Mouse (Mus musculus) cerebellum, adult (tissue): ENCODE results near the gene Pde4b.

Source experiments
- ATAC-seq: cut with Nextera tagmentation; 2 replicates; pipeline ENCODE4 v1.9.2; 2017; ENCODE audit warnings: mild to moderate bottlenecking, moderate library complexity, mixed read lengths; ENCODE audit not compliant: insufficient number of reproducible peaks, low FRiP score, low TSS enrichment

Pde4b gene

DNA sequence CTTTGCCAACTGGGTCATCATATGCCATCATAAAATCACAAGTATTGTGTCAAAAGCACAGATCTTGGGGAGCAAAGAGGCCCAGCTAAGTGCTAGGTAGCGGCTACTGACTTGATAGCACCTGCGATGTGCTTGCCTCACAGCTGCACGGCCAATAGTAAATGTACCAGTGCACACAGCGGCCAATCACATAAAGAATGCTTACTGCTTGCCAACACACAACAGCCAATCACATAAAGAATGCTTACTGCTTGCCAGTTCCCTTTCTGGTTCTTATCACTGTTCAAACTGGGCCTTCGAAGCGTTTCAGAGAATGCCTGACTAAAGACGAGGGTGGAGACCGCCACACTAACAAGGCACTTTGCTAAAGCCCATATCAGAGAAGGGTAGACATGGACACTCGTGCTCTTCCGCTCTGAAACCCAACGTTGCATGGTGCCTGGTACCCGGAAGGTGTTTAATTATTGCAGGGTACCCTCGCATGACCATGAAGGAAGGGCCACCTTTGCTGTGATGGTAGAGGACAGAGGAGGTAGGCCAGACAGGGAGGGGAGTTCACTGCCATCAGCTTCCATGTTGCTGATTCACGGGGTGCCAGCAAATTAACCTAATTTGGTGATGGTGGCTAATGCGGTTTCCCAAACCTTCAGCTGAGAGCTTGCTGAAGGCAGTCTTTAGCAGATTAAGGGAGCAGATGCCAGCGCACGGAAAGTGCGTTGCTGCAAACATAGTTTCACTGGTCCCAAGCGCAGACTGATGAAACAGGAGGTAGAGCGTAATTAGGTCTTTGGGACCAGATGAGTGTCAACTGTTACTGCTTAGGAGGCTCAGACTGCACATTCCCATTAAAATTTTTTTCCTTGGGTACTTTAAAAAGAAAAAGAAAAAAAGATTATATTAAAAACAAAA is 409.2 kb downstream of the Pde4b start:
- ATAC-seq = no peak

DNA sequence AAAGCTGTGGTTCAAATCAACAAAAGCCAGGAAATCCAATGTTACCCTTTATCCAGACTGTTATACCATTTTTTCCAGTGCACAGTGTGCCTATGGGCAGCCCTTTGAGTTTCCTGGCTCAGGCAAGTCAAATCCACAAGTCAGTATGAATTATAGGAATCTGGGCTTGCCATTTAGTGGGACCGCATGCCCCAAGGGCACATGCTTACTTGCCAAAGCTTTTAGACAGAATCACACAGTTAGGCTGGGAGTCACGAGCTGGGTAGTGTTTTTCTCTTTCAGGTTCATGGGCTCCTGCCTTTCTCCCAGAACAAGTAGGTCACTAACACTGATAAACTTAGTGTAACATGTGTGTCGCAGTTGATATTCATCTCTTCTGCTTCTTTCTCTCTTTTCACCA is 409.9 kb downstream of the Pde4b start:
- no peak for ATAC-seq

DNA sequence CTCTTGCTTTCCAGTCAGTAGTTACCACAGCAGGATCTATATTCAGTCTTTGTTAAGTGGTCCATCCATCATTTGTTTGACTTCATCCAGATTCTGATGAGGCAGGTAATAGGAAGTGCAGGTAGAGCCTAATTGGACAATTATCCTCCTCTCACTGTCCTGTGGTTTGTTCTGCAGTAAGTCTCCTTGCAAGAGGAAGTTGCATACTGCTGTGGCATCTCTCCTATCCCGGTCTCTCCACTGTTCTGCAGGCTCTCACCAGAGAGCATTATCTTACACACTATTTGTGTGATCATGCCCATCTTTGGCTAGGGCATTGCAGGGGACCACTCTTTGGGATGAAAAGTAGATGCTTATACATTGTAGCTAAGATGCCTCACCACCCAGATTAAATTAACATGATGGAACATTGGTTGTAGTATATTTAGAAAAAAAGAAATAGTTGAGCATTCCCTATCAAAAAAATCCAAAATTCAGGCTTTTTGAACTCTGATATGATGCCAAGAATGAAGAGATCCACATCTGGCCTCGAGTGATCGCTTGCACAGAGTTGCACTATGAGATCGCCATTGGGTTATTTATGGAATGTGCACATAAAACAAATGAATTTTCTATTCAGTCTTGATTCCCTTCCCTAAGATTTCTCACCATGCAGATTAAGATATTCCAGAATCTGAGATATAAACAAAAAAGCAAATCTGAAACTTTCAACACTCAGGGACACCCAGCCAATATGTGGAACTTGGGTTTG is 411.0 kb downstream of the Pde4b start:
- no peak for ATAC-seq

DNA sequence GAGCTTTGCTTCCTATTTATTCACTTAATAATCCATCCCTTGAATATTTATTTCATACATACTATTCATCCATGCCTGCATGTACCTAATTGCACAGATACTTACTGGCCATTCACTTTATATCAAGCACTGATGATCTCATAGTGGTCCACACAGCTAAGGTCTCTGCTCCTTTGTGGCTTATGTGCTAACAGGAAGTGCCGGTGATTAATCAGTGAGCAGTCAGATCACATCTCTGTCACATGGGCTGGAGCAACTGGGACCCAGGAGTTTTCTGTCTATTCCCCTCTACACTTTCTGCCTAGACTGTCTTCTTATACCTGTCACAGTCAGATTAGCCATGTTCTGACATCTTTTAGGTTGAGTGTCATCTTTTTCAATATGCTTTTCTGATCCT is 411.6 kb downstream of the Pde4b start:
- ATAC-seq = no peak

DNA sequence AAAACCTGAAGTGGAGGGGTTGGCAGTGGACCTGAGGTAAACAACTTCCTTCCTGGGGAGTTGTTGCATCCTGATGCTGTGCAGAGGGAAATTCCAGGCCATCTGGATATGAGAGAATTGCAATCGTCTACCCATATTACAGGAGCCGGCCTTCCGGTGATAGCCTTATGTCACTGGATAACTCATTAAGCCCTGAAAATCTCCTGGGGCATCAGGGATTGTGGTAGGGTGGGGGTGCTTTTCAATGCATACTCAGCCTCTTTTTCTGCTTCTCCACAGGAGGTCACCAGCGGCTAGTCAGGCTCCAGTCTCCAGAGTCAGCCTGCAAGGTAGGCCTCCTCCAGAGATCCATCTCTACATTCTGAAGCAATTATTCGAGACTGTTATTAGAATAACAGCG is 418.4 kb downstream of the Pde4b start:
- ATAC-seq = no peak

DNA sequence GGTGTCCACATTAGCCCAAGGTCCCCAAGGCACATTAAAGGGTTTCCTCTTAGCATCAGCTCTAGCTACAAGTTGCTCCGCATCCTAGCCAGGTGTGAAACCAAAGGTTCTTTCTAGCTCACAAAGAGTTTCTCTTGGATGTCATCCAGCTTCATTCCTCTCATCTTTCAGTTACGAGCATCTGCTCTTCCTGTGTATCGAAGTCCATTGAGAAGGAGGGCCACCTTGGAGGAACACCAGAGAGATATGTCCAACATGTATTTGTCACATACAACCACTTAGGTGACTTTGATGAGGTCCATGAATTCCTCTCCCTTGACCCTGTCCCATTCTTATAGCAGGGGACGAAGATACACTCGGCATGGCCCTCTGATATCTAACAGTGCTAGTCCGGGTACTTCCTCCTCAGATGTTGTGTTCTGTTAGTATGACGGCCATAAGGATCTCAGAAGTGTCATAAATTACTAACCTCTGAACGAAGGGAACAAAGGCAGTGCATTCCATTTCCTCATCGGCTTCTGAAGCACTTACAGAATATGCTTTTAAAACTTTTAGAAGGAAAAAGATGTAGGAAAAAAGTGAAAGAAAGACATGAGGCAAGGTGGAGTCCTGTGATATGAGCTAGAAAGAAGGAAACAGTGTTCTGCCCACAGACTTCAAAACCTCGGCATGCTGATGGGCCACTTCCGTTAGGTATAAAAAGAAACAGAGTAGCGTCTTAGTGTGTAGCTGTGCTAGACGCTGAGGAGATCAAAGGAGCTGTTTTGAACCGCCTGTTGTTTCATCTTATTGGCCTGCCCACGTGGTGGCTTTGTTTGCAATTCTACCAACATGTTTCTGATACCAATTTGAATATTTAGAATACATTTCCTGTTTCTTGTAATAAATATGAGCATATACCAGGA is 419.3 kb downstream of the Pde4b start:
- ATAC-seq = no peak

DNA sequence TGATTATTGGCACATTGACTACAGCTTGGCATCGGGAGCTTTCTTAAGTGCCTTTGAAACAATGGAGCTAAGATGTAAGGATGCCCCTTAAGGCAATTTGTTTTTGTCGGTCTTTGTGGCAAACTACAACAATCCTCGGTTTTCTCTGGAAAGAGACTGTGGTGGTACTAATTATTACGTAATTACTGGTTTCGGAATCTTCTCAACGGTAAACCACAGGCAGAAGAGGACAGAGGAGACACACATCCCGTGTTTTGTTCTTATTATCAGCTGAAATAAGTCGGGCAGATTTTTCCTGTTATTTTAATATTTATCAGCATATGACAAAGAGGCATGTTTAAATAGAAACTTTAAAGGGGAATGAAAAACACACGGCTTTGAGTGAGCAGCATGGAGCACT is 420.0 kb downstream of the Pde4b start:
- no peak for ATAC-seq

DNA sequence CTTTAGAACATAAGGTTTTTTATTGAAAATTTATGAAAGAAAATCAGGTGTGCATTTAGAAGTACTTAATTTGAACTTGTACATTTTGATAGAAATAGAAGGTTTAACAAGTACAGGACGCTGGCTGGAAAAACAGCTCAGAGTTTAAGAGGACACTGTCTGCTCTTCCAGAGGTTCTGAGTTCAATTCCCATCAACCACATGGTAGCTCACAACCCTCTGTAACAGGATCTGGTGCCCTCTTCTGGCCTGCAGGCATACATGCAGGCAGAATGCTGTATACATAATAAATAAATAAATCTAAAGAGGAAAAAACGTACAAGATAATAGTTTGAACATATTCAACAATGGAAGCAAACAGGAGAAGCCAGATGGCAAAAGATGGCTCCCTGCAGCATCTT is 420.4 kb downstream of the Pde4b start:
- ATAC-seq = no peak

DNA sequence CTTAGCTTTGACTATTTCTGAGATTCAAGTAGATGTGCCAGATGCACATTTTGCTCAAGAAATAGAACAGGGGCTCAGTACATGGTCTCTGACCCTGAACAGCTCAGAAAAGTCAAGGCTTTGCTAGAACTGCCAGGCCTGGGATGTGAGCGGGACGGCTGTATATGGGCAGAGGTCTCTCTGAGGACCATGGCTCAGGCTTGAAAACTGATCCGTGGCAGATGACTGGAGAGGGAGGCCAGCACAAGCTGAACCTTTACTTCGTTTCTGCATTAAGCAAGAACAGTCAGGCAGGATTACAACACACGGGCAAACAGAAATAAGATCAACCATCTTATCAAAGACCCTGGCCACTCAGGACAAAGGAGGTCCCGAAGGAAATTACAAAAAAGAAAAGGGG is 422.7 kb downstream of the Pde4b start:
- no peak for ATAC-seq

DNA sequence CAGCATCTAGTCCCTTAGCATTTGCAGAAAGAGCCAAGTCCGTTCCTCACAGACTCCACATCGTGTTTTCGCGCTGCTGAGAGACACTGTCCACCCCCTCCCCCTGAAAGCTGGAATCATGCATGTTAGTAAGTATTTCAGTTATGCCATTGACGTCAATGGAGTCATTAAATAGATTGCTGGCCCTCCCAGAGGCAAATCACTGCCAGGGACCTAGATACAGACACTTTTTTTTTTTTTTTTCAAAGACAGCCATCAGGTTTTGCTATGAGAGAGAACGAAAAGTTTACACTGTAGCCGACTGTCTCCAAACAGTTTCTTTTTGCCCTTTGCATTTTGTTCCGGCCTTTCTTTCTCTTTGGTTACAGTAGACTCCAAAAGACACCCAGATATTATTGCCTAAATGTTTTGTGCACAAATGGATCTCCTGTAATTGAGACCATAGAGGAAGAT is 423.6 kb downstream of the Pde4b start:
- no peak for ATAC-seq

DNA sequence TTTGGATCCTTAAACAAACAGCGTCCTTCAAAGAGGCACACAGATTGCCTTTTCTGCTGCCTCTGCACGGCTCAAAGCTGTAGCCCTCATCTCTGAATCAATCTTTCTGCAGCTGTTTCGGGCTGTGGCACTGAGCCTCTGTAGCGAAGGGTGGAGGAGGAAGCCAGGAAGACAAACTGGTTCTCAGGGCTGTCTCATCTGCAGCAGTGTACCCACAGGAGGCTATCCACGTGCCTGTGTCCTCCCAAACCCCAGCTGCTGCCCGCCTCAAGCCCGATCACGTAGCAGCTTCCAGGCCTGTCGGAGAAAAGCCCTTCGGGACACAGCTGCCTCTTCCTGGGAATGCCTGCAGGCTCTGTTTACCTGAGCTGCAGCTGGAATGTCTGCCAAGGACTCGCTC is 424.2 kb downstream of the Pde4b start:
- no peak for ATAC-seq

DNA sequence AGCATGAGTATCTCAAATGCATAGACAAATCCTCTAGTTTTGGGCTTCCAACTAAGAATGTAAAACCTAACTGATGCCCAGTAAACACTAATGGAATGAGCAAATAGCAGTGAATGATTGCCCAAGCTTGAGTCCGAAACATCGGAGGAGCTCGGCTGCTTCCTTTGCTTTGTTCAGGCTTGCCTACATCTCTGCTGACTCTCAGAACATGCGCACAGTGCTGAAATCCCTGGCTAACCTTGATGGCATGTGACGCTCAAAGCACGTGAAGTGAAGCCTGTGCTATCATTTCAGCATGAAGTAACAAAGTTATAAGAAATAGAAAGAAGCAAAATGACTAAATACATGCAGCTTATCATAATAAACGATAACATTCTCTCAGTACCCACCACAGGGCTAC is 425.6 kb downstream of the Pde4b start:
- ATAC-seq = no peak

DNA sequence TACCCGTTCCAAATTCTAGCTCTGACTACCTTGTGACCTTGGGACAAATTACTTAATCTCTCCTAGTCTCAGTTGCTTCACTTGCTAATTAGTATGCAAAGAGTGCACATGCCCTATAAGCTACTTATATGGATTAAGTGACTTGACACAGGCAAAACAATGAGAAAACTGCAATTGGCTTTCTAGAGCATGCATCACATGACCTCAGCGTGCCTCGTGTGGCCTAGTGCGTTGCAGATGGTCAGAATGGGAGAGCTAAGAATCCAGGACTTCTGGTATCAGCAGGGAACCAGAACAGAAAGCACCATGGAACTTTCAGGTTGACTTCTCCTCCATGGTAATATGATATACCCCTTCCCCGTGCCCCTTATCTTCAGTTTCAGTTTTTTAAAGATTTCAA is 426.2 kb downstream of the Pde4b start:
- no peak for ATAC-seq

DNA sequence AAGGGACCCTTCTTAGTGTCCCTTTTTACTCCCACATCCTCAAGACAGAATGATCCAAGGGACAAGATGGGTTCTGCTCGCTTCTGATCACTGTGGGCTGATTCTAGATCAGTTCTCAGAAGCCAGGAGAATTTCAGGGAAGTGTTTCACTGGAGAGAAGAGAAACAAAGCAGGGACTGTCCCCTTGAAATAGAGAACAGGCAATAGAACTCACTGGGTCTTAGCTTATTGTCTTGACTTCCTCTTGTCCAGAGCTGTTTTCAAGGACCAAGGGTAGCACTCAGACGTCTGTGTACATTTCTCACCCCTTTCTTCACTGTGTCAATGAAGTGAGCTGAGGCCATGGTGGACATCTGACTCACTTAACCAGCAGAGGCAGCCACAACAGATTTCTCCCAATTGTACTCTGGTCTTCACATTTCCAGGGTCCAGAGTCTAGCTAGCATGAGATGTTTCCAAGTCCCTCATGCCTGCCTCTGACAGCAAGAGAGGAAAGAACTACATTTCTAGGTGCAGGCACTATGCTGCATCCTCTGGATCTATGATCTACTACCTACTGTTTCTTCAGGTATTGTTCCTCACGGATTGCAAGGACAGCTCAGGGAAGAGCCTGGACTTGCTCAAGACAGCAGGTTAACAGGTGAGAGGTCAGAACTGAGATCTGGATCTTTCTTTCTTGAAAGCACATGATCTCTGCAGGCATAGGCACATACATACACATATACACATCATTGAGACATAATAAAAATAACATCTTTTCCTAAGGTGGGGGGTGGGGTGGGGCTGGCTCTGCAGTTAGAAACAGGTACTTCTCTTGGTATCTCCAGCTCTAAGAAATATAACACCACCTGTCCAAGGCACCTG is 427.9 kb downstream of the Pde4b start:
- no peak for ATAC-seq

DNA sequence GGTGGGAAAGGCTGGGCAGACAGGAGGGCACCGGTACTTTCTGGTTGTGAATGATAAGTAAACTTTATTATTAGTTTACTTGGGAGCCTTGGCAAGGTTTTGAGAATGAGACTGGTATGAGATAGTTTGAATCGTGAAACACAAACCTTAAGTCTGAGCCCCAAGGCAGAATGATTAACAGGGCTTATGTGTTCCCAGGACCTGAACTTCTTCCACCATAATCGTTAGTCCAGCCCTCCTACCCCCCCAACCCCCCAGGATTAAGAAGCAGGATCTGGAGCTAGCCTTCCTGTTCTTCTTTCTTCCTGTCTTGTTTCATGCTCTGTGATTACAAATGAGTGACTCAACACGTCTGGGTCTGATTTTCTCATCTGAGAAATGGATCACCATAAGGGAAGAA is 429.1 kb downstream of the Pde4b start:
- no peak for ATAC-seq

DNA sequence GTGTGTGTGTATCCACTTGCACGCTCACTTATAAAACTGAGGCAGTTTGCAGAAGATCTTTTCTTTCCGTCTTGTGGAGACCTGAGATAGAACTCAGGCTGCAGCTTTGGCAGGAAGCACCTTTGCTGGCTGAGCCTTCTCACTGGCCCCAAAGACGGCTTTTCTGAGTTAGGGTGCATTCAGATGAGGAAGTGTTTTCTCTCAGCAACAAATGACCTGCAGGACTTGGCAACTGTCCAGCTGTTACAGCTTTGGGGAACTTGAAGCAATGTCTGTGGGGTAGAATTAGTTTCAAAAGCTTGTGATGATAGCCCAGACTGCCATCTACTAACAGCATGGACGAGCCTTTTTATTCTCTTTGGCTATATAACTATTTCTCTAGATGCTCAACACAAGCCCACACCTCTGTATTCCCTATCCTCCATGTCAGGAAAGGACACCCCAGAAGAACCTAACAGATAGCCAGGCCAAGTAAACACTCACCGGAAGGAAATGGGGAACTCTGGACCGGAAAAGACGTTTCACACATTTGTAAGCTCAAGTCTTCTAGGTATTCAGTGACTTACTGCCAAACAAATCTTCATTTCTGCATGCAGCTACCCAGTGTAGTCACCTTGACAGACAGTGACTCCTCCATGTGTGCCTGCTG is 429.8 kb downstream of the Pde4b start:
- no peak for ATAC-seq

DNA sequence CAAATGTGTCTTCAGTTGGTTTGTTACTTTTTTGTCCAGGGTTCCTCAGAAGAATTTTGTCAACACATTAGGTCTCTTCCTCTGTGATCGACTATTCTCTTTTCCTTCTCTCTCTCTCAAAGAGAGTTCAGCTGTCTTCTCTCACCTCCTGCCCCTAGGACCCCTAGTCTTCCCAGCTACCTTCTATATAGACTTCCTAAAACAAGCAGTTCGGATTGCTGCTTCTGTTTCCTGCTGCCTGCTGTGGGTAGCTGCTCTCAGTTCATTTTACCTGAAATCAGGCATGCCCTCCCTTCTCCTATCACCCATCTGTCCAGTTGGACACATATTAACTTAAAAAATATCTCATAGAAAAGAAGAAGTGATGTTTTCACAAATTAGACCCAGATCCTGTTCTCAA is 430.3 kb downstream of the Pde4b start:
- ATAC-seq = no peak

DNA sequence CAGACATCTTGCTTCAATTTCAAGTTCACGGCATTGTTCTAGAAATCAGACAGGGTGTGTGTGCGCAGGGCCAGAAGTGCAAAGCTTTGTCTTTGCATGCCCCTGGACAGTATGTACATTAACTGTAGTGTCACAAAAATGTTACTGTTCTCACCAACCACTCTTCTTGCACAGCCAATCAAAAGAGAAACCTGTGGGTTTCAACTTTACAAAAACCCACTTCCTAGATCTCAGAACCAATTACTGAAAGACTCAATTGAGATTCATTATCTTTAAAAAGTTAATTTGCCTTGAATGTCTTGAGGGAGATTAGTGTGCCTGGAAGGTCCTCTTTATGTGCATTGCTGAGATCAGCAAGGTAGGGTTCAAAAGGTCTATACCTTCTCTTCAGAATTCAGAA is 431.0 kb downstream of the Pde4b start:
- no peak for ATAC-seq

DNA sequence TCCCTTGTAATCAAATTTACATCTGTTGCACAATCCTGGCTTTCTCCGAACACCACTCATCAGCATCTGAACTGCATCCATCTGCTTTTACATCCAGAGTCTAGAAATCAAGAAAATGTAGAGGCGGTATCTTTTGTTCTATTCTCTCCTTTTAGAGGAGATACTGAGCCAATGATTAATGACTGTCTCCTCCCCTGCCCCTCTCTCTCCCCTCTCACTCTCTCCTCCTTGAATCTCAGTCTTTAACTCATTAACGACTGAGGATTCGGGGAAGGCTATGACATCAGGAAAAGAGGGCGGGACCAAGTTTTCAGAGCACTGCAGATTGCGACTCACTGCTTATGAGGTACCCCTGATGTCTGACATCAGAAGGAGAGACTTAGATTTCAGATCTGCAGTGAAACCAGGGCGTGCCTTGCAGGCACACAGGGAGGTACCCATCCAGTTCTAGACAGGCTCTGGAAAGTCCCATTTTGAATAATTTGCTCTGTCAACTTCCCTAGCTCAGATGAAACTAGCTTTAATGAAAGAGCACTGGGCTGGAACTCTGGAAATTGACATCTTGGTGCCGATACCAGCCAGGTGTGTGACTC is 433.4 kb downstream of the Pde4b start:
- no peak for ATAC-seq
